Mouse (Mus musculus): ENCODE data around the gene Gm904.
"Not testable (repeated sequence)": the region's sequence is repeated elsewhere in the genome, so short reads cannot be mapped to it uniquely, and the experiment has no call there.

Gm904 gene

DNA sequence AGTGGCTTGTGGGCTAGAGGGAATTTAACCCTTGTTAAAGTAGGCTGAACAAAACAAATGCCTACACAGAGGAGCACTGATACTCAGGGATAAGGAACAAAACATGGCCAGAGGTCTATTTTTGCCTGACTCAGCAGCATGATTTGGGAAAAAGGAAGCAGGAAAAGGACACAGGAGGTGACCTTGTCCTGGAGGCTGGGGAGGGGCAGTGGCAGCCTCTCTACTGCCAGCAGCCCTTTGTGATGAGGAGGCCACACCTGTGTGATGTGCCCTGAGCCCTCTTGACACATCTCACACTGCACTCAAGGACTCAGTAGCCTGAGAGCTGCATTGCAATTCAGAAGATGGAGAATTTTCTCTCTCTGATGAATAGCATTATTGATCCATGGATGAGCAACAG, at the start of gene Gm904:
TSS of gene Gm904 (plus strand) at position 301 of the 400 bp plus-strand sequence.
- not testable (repeated sequence) for DNase-seq (ENCODE audit: low read depth, low spot score)

GRCm38 (mm10) chr13:50648771-50649170, 5.7 kb downstream of the Gm904 start:
- not testable (repeated sequence) for DNase-seq (ENCODE audit: low read depth, low spot score)

Data from brain, adult 2 months (tissue).